Mouse (Mus musculus): Measurements from ENCODE around the gene Idh2. TPM values are rescaled to one million over a fixed set of nuclear protein-coding genes. Genes with fewer than 3 reads are reported as not detected.
A peak's percentile ranks its signal among the peaks of the same experiment; 100 is the strongest.

The Idh2 gene
- polyA plus RNA-seq, 1 experiment from 2014 or later, result 603 TPM

- WGBS, result under 1% methylated on average over 49 of the region's 52 CpGs
- ATAC-seq (replicated peaks; ENCODE audit: low FRiP score, low TSS enrichment, low read depth) (peak; percentile 82), DNase-seq (ENCODE audit: low spot score) (peak; percentile 89)
- Histone ChIP-seq H3K27me3 (replicated peaks; ENCODE audit: control insufficient read depth, insufficient read depth, low read length) (no peaks in the 10 kb centered on the region), H3K4me1 (replicated peaks; ENCODE audit: control insufficient read depth, insufficient read depth, low read length) (peaks cover 36% of the 10 kb centered on the region), H3K9me3 (ENCODE audit: control insufficient read depth, low read length) (no peaks in the 10 kb centered on the region), H3K27ac (ENCODE audit: low read depth) (peak overlapping the region; percentile 98), H3K36me3 (ENCODE audit: control insufficient read depth, insufficient read depth, low read length) (peaks cover 13% of the 10 kb centered on the region), H3K4me2 (ENCODE audit: low read length) (peak overlapping the region; percentile 91), H3K9ac (ENCODE audit: low read length) (peak overlapping the region; percentile 98), H3K4me3 (ENCODE audit: low read depth, low read length) (peak overlapping the region; percentile 92)
Measured at GRCm38 (mm10) chr7:80114451-80115223, 555 bp downstream of the Idh2 start.

GRCm38 (mm10) chr7:80113989-80114388 lies 1.2 kb downstream of the Idh2 start:
- Histone ChIP-seq H3K36me3 (ENCODE audit: control insufficient read depth, insufficient read depth, low read length) (peaks cover 17% of the 10 kb centered on the region), H3K4me2 (ENCODE audit: low read length) (peak overlapping the region; percentile 91), H3K4me3 (ENCODE audit: low read depth, low read length) (peak overlapping the region; percentile 92), H3K27me3 (replicated peaks; ENCODE audit: control insufficient read depth, insufficient read depth, low read length) (no peaks in the 10 kb centered on the region), H3K27ac (ENCODE audit: low read depth) (peak overlapping the region; percentile 98), H3K9me3 (ENCODE audit: control insufficient read depth, low read length) (no peaks in the 10 kb centered on the region), H3K4me1 (replicated peaks; ENCODE audit: control insufficient read depth, insufficient read depth, low read length) (peaks cover 36% of the 10 kb centered on the region), H3K9ac (ENCODE audit: low read length) (peak overlapping the region; percentile 98)
- ATAC-seq (replicated peaks; ENCODE audit: low FRiP score, low TSS enrichment, low read depth) (0 out of 2 replicates have a peak, but pooled peaks have one; percentile 8), DNase-seq (ENCODE audit: low spot score) (peak; percentile 61)
- WGBS, result 13% methylated on average over 10 of the region's 10 CpGs

- no peaks in the 10 kb centered on the region for H3K27me3 ChIP-seq (replicated peaks; ENCODE audit: control insufficient read depth, insufficient read depth, low read length)
- no peak overlapping the region for H3K27ac ChIP-seq (ENCODE audit: low read depth)
- ATAC-seq (replicated peaks; ENCODE audit: low FRiP score, low TSS enrichment, low read depth), result no peak
- DNase-seq (ENCODE audit: low spot score), result no peak
- H3K9ac ChIP-seq (ENCODE audit: low read length), result no peak overlapping the region
- no peaks in the 10 kb centered on the region for H3K9me3 ChIP-seq (ENCODE audit: control insufficient read depth, low read length)
- peaks cover 17% of the 10 kb centered on the region for H3K36me3 ChIP-seq (ENCODE audit: control insufficient read depth, insufficient read depth, low read length)
- peaks cover 36% of the 10 kb centered on the region for H3K4me1 ChIP-seq (replicated peaks; ENCODE audit: control insufficient read depth, insufficient read depth, low read length)
- no peak overlapping the region for H3K4me2 ChIP-seq (ENCODE audit: low read length)
- H3K4me3 ChIP-seq (ENCODE audit: low read depth, low read length), result no peak overlapping the region
- 77% methylated on average over 9 of the region's 9 CpGs for WGBS
Measured at GRCm38 (mm10) chr7:80111066-80112045, 3.8 kb downstream of the Idh2 start.

- H3K4me3 ChIP-seq (ENCODE audit: low read depth, low read length), result no peak overlapping the region
- no peaks in the 10 kb centered on the region for H3K27me3 ChIP-seq (replicated peaks; ENCODE audit: control insufficient read depth, insufficient read depth, low read length)
- H3K4me1 ChIP-seq (replicated peaks; ENCODE audit: control insufficient read depth, insufficient read depth, low read length), result peaks cover 8% of the 10 kb centered on the region; the same call in 1 of the 2 replicates
- H3K4me2 ChIP-seq (ENCODE audit: low read length), result no peak overlapping the region
- no peak overlapping the region for H3K27ac ChIP-seq (ENCODE audit: low read depth)
- WGBS, result 95% methylated on average over 1 of the region's 1 CpGs
- ATAC-seq (replicated peaks; ENCODE audit: low FRiP score, low TSS enrichment, low read depth), result no peak
- H3K9ac ChIP-seq (ENCODE audit: low read length), result no peak overlapping the region
- DNase-seq (ENCODE audit: low spot score), result no peak
- H3K9me3 ChIP-seq (ENCODE audit: control insufficient read depth, low read length), result no peaks in the 10 kb centered on the region
- peaks cover 34% of the 10 kb centered on the region for H3K36me3 ChIP-seq (ENCODE audit: control insufficient read depth, insufficient read depth, low read length)
Measured at GRCm38 (mm10) chr7:80106441-80106840, 8.8 kb downstream of the Idh2 start.

- H3K27me3 ChIP-seq (replicated peaks; ENCODE audit: control insufficient read depth, insufficient read depth, low read length), result no peaks in the 10 kb centered on the region
- 0 out of 2 replicates have a peak, but pooled peaks cover 2% of the 10 kb centered on the region for H3K4me1 ChIP-seq (replicated peaks; ENCODE audit: control insufficient read depth, insufficient read depth, low read length)
- H3K4me2 ChIP-seq (ENCODE audit: low read length), result no peak overlapping the region
- no peak; the same call in 1 of the 2 replicates for ATAC-seq (replicated peaks; ENCODE audit: low FRiP score, low TSS enrichment, low read depth)
- no peak overlapping the region for H3K27ac ChIP-seq (ENCODE audit: low read depth)
- H3K9me3 ChIP-seq (ENCODE audit: control insufficient read depth, low read length), result no peaks in the 10 kb centered on the region
- no peak overlapping the region for H3K4me3 ChIP-seq (ENCODE audit: low read depth, low read length)
- peaks cover 39% of the 10 kb centered on the region for H3K36me3 ChIP-seq (ENCODE audit: control insufficient read depth, insufficient read depth, low read length)
- WGBS, result 91% methylated on average over 4 of the region's 4 CpGs
- no peak for DNase-seq (ENCODE audit: low spot score)
- H3K9ac ChIP-seq (ENCODE audit: low read length), result no peak overlapping the region
Measured at GRCm38 (mm10) chr7:80105637-80106390, 9.4 kb downstream of the Idh2 start.

GRCm38 (mm10) chr7:80103335-80103734 lies 11.9 kb downstream of the Idh2 start:
- H3K36me3 ChIP-seq (ENCODE audit: control insufficient read depth, insufficient read depth, low read length), result peaks cover 51% of the 10 kb centered on the region

GRCm38 (mm10) chr7:80098389-80098976 lies 16.7 kb downstream of the Idh2 start:
- H3K27me3 ChIP-seq (replicated peaks; ENCODE audit: control insufficient read depth, insufficient read depth, low read length), result no peaks in the 10 kb centered on the region
- ATAC-seq (replicated peaks; ENCODE audit: low FRiP score, low TSS enrichment, low read depth) (no peak), DNase-seq (ENCODE audit: low spot score) (no peak)
- H3K4me3 ChIP-seq (ENCODE audit: low read depth, low read length), result no peak overlapping the region
- WGBS, result 90% methylated on average over 13 of the region's 13 CpGs
- H3K9me3 ChIP-seq (ENCODE audit: control insufficient read depth, low read length), result no peaks in the 10 kb centered on the region
- peaks cover 96% of the 10 kb centered on the region for H3K36me3 ChIP-seq (ENCODE audit: control insufficient read depth, insufficient read depth, low read length)
- no peak overlapping the region for H3K27ac ChIP-seq (ENCODE audit: low read depth)
- H3K4me1 ChIP-seq (replicated peaks; ENCODE audit: control insufficient read depth, insufficient read depth, low read length), result no peaks in the 10 kb centered on the region
- no peak overlapping the region for H3K9ac ChIP-seq (ENCODE audit: low read length)
- H3K4me2 ChIP-seq (ENCODE audit: low read length), result no peak overlapping the region

More at GRCm38 (mm10) chr7:80103335-80103734, 11.9 kb downstream of the Idh2 start:
- Histone ChIP-seq H3K27ac (ENCODE audit: low read depth) (no peak overlapping the region), H3K4me2 (ENCODE audit: low read length) (no peak overlapping the region), H3K4me1 (replicated peaks; ENCODE audit: control insufficient read depth, insufficient read depth, low read length) (no peaks in the 10 kb centered on the region), H3K9ac (ENCODE audit: low read length) (no peak overlapping the region), H3K27me3 (replicated peaks; ENCODE audit: control insufficient read depth, insufficient read depth, low read length) (no peaks in the 10 kb centered on the region), H3K9me3 (ENCODE audit: control insufficient read depth, low read length) (no peaks in the 10 kb centered on the region), H3K4me3 (ENCODE audit: low read depth, low read length) (no peak overlapping the region)
- no peak for ATAC-seq (replicated peaks; ENCODE audit: low FRiP score, low TSS enrichment, low read depth)
- DNase-seq (ENCODE audit: low spot score), result no peak
- WGBS, result 86% methylated on average over 3 of the region's 3 CpGs
